Mouse (Mus musculus) brain, embryonic 14.5 days (tissue): ENCODE results near the gene Edem3.

Experiments
- CTCF ChIP-seq: fragments of 200-500 bp; IDR thresholded peaks from 2 replicates; pipeline ENCODE4 v1.5.1; 2012; ENCODE audit warnings: inconsistent platforms, mild to moderate bottlenecking, moderate library complexity, borderline replicate concordance; ENCODE audit not compliant: insufficient read depth, insufficient read length; ENCODE audit errors: extremely low read depth
- POLR2A ChIP-seq: fragments of 200-500 bp; IDR thresholded peaks from 2 replicates; pipeline ENCODE4 v1.6.1; 2012; ENCODE audit warnings: mild to moderate bottlenecking, inconsistent platforms, borderline replicate concordance; ENCODE audit not compliant: poor library complexity, insufficient read depth, insufficient read length, severe bottlenecking; ENCODE audit errors: extremely low read depth

DNA sequence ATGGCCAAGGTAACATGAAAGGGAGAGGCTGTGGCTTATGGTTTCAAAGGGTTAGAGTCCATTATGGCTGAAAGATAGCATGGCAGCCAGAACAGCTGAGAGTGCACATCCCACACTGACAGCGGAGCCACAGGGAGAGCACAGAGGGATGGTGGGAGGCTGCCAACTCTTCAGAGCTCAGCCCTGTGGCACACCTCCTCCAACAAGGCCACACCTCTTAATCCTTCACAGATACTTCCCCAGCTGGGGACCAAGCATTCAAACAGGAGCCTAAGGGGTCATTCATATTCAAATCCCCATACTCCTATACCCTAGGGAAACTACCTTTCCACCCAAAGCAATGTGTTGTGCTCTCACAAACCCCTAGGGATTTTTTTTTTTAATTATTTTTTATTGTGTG, 23.4 kb downstream of the Edem3 start:
- TF ChIP-seq POLR2A: no peak
- no peak for TF ChIP-seq CTCF
